Mouse (Mus musculus): ENCODE measurements at regions not wholly inside any gene's neighbourhood (a gene's known extent, or its start where the extent isn't known, plus 50 kb on each side); places are given as distances from the start of the nearest gene placed in this dataset.

DNA sequence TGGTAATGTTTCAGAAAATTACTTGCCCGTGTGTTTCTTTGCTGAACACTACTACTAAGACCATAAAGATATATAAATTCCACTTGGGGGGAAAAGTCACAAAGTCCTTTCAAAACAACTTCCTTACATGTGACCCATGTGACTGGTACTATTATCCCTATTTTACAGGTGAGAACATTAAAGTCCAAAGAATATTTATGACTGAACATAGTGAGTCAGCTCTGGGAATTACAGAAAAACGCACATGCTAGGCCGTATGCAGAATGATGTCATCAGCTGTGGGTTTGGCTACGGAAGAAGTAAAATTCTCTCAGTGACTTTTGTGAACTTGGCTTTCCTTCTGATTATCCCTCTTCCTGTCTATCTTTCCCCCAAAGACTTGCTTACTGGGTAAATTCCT, 166.6 kb upstream of the Tent5a start:
- Histone ChIP-seq H3K4me3 (replicated peaks) (no peak overlapping the region), H3K27me3 (replicated peaks) (no peaks in the 10 kb centered on the region), H3K36me3 (replicated peaks; ENCODE audit: low read length) (no peaks in the 10 kb centered on the region), H3K9me3 (no peaks in the 10 kb centered on the region), H3K4me1 (peaks cover 11% of the 10 kb centered on the region)
- TF ChIP-seq FLI1 (IDR thresholded peaks at IDR 0.05; ENCODE audit: low read length) (no peak), GATA1 (IDR thresholded peaks at IDR 0.05; ENCODE audit: borderline replicate concordance, low read length) (no peak)

DNA sequence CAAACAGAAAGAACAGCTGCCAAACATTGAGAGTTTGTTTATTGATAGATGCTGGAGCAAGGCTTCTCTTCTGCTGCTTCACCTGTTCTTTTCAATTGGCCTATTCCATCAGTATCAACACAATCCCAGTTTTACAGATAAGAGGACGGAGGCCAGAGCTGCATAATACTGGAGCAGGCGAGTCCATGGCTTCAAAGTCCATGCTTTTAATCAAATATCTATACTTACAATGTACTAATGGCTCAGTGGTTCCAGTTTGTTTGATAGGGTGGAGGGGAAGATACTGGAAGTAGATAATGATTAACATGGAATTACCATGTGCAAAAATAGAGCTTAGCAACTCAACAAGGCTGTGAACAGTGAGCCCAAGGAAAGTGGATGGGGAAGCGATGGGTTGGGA, 163.2 kb upstream of the Tent5a start:
- Histone ChIP-seq H3K4me3 (replicated peaks) (no peak overlapping the region), H3K4me1 (peaks cover 4% of the 10 kb centered on the region), H3K27me3 (replicated peaks) (no peaks in the 10 kb centered on the region), H3K9me3 (no peaks in the 10 kb centered on the region), H3K36me3 (replicated peaks; ENCODE audit: low read length) (no peaks in the 10 kb centered on the region)
- TF ChIP-seq GATA1 (IDR thresholded peaks at IDR 0.05; ENCODE audit: borderline replicate concordance, low read length) (no peak), FLI1 (IDR thresholded peaks at IDR 0.05; ENCODE audit: low read length) (no peak)

DNA sequence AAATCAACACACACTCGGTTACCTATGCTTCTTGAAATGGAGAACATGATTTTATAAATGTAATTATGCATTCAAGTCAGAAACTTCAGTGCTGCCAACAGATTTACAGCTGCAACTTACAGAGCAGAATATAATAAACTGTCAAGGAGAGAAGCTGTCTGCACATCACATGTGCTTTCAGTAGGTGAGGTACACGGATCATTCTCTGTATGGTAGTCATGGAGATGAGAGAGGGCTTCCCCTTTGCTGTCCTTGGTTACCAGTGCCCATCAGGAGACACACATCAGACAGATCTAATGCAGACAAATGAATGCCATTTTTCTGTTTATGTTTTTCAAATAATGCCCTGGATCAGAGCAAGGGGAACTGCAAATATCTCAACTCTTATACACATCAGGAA, 160.8 kb upstream of the Tent5a start:
- Histone ChIP-seq H3K4me1 (no peaks in the 10 kb centered on the region), H3K27me3 (replicated peaks) (no peaks in the 10 kb centered on the region), H3K9me3 (no peaks in the 10 kb centered on the region), H3K4me3 (replicated peaks) (no peak overlapping the region), H3K36me3 (replicated peaks; ENCODE audit: low read length) (no peaks in the 10 kb centered on the region)
- TF ChIP-seq FLI1 (IDR thresholded peaks at IDR 0.05; ENCODE audit: low read length) (no peak), GATA1 (IDR thresholded peaks at IDR 0.05; ENCODE audit: borderline replicate concordance, low read length) (no peak)

DNA sequence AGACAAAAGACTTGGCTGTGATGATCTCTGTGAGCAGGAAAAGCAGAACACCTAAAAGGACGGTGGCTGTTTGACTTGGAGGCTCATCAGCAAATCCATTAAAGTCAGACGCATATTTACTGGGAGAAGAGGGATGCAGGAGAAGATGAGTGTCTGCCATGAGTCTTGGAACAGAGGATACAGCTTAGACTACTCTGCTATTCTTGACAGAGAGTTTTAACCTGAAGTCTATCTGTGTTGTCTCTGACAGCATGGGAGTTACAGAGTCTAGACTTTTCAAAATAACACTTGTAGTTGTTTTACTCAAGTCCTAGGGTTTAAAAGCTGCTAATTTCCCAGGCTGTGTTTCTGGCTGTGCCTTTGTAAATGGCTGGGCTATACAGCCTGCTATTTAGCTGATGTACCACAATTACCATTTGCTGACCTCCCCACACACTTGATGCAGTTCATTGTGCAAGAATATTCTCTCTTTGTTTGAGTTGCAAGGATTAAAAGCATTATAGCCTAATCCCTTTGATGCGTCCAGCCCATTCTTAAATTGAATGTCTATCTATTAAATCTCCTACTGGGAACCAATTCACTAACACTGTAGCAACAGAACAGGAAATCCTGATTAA, 160.0 kb upstream of the Tent5a start:
- Histone ChIP-seq H3K36me3 (replicated peaks; ENCODE audit: low read length) (no peaks in the 10 kb centered on the region), H3K4me1 (no peaks in the 10 kb centered on the region), H3K27me3 (replicated peaks) (no peaks in the 10 kb centered on the region), H3K4me3 (replicated peaks) (no peak overlapping the region), H3K9me3 (no peaks in the 10 kb centered on the region)
- no peak for TF ChIP-seq FLI1 (IDR thresholded peaks at IDR 0.05; ENCODE audit: low read length)
- no peak for TF ChIP-seq GATA1 (IDR thresholded peaks at IDR 0.05; ENCODE audit: borderline replicate concordance, low read length)

DNA sequence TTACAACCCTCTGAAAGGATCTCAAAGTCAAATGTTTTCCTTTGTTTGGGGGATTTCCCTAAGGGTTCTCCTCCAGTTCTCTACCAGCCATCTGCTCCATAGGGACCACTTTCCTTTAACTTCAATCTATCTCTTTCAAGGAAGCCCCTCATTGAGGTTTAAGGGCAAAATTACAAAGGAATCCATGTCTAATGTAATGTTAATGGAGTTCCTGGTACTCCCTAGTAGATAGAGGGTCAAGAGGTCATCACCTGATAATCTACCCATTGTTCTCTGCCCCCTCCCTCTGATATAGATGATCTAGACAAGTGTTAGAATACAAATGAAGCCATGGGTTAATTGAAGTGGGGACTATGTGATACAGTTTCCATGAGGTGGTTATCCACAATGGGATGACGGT, 158.6 kb upstream of the Tent5a start:
- Histone ChIP-seq H3K4me3 (replicated peaks) (no peak overlapping the region), H3K9me3 (no peaks in the 10 kb centered on the region), H3K4me1 (no peaks in the 10 kb centered on the region), H3K36me3 (replicated peaks; ENCODE audit: low read length) (no peaks in the 10 kb centered on the region), H3K27me3 (replicated peaks) (no peaks in the 10 kb centered on the region)
- TF ChIP-seq FLI1 (IDR thresholded peaks at IDR 0.05; ENCODE audit: low read length) (no peak), GATA1 (IDR thresholded peaks at IDR 0.05; ENCODE audit: borderline replicate concordance, low read length) (no peak)

DNA sequence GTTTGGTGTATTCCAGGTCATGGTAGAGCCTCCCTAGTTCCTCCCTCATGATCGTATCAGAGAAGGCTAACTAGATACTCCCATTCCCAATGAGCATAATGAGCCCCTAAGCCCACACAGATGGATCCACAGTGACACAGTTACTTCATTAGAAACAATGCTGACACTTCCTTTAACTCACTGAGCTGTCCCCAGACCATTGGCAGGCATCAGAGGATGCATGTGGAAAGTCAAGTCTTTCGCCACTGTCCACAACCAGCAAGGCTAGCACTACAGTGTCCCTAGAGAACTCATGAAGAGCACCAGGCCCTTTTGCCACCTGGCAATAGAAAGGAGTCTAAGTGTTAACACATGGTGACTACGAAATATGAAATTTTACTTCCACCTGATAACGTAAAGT, 156.1 kb upstream of the Tent5a start:
- Histone ChIP-seq H3K4me1 (no peaks in the 10 kb centered on the region), H3K4me3 (replicated peaks) (no peak overlapping the region), H3K36me3 (replicated peaks; ENCODE audit: low read length) (no peaks in the 10 kb centered on the region), H3K27me3 (replicated peaks) (no peaks in the 10 kb centered on the region), H3K9me3 (no peaks in the 10 kb centered on the region)
- no peak for TF ChIP-seq FLI1 (IDR thresholded peaks at IDR 0.05; ENCODE audit: low read length)
- no peak for TF ChIP-seq GATA1 (IDR thresholded peaks at IDR 0.05; ENCODE audit: borderline replicate concordance, low read length)

DNA sequence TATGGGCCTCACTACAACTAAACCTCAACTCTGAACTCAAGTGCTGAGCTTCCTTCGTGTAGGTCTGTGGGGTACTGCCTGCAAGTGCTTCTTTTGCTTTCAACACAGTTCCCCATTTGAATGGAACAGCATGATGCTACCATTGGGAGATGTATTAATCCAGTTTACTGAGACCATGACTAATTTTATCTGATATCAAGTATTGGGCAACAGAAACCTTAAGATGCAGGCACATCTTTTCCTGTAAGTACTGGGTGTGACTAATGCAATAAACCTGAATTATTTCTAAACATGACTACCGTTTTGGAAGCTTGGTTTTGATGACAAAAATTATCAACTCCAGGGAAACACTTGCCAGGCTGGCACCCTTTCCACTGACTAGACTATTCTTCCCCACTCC, 153.4 kb upstream of the Tent5a start:
- TF ChIP-seq FLI1 (IDR thresholded peaks at IDR 0.05; ENCODE audit: low read length) (no peak), GATA1 (IDR thresholded peaks at IDR 0.05; ENCODE audit: borderline replicate concordance, low read length) (no peak)
- no peaks in the 10 kb centered on the region for H3K4me1 ChIP-seq

DNA sequence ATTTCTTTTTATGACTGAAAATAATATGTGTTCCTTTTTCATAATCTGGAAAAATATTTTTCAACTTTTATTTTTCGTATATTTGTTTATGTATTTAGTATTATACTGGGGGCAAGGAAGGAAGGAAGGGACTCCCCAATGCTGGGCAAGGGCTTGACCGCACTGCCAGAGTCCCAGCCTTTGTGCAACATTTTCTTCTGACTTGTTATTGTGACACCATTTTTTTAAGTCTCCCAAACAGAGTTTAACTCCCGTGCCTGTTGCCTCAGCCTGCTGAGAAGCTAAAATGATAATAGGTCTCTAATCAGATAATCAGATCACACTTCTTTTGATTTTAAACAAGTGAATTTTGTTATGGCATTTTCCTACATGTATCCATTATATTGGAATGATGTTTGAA, 148.1 kb upstream of the Tent5a start:
- no peaks in the 10 kb centered on the region for H3K36me3 ChIP-seq (replicated peaks; ENCODE audit: low read length)
- TF ChIP-seq GATA1 (IDR thresholded peaks at IDR 0.05; ENCODE audit: borderline replicate concordance, low read length), result no peak

More for the DNA sequence above, 153.4 kb upstream of the Tent5a start:
- H3K4me3 ChIP-seq (replicated peaks), result no peak overlapping the region
- no peaks in the 10 kb centered on the region for H3K36me3 ChIP-seq (replicated peaks; ENCODE audit: low read length)
- no peaks in the 10 kb centered on the region for H3K9me3 ChIP-seq
- no peaks in the 10 kb centered on the region for H3K27me3 ChIP-seq (replicated peaks)

DNA sequence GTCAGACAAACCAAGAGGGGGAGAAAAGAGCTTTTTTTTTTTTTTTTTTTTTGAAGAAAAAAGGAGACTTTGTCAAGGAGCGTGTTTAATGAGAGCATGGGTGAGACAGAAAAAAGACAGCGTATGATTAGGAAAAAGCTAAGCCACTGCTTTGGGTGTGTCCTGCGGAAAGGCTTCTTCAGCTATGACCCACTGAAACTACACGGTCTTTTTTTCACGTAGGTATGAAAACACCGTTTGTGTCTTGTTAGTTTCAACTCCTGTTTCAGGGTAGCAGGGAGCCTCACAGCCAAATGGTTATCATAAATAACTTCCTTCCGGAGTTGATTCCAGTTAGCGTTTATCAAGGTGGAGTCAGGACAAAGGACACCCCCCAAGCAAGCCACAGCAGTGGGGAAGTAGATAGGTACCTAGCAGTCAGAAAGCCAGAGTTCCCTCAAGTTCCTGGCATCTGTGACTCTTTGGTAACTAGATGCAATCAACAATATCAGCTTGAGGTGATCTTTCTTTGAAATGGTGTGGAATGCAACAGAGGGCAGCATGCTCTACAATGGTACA, 143.2 kb upstream of the Tent5a start:
- TF ChIP-seq GATA1 (IDR thresholded peaks at IDR 0.05; ENCODE audit: borderline replicate concordance, low read length) (no peak), FLI1 (IDR thresholded peaks at IDR 0.05; ENCODE audit: low read length) (no peak)

More for the DNA sequence above, 148.1 kb upstream of the Tent5a start:
- Histone ChIP-seq H3K4me3 (replicated peaks) (no peak overlapping the region), H3K4me1 (no peaks in the 10 kb centered on the region), H3K27me3 (replicated peaks) (no peaks in the 10 kb centered on the region), H3K9me3 (no peaks in the 10 kb centered on the region)

DNA sequence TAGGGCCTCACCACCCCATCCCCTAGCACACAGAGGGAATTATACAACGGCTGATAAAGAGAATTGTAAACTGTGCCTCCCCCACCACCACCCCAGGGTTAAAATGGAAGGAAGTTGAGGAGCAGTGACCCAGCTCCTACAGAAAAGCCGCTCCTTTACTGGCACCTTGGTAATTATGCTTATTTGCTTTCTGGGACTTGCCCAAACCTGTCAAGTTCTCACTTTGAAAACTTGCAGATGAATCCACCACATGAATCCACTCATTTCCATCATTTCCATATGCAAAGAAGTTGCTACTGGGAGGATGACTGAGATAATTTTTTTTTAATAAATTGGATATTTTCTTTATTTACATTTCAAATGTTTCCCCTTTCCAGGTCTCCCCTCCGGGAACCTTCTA, 142.1 kb upstream of the Tent5a start:
- no peaks in the 10 kb centered on the region for H3K36me3 ChIP-seq (replicated peaks; ENCODE audit: low read length)
- no peaks in the 10 kb centered on the region for H3K27me3 ChIP-seq (replicated peaks)
- H3K4me1 ChIP-seq, result no peaks in the 10 kb centered on the region; the same call in 1 of the 2 replicates
- no peaks in the 10 kb centered on the region for H3K9me3 ChIP-seq
- TF ChIP-seq GATA1 (IDR thresholded peaks at IDR 0.05; ENCODE audit: borderline replicate concordance, low read length) (no peak), FLI1 (IDR thresholded peaks at IDR 0.05; ENCODE audit: low read length) (no peak)
- H3K4me3 ChIP-seq (replicated peaks), result no peak overlapping the region

More for the DNA sequence above, 143.2 kb upstream of the Tent5a start:
- Histone ChIP-seq H3K4me1 (no peaks in the 10 kb centered on the region; the same call in 1 of the 2 replicates), H3K4me3 (replicated peaks) (no peak overlapping the region), H3K27me3 (replicated peaks) (no peaks in the 10 kb centered on the region), H3K9me3 (no peaks in the 10 kb centered on the region), H3K36me3 (replicated peaks; ENCODE audit: low read length) (no peaks in the 10 kb centered on the region)

Measured in megakaryocyte, embryonic 14.5 days (primary cell).